Mouse (Mus musculus) embryo, embryonic 11 days (tissue): Measurements from ENCODE around the gene Klhl2.

Experiments
- DNase-seq: peaks from one replicate; pipeline ENCODE4 v3.0.0-alpha.2; 2015

Klhl2 gene

DNA sequence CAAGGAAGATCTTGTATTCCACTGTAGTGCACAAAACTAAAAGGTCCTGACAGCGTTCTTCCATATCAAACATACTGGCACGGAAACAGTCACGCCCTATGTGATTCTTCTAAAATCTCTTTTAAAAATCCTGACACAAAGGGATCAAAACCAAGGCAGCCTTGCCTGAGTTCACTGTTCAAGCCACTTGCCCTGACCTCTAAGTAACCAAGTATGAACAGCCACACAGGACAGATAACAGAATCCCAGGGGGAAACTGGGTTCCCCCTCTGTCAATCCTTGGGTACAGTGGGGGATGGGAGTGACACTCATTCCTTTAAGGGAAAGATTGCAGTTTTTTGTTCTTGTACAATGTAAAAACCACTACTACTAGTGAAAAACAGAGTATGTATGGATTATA is 19.9 kb downstream of the Klhl2 start:
- no peak for DNase-seq

- DNase-seq = no peak
These were observed 20.4 kb downstream of the Klhl2 start for GRCm38 (mm10) chr8:64829391-64829790.

GRCm38 (mm10) chr8:64828466-64828865 is 21.4 kb downstream of the Klhl2 start:
- no peak for DNase-seq

DNA sequence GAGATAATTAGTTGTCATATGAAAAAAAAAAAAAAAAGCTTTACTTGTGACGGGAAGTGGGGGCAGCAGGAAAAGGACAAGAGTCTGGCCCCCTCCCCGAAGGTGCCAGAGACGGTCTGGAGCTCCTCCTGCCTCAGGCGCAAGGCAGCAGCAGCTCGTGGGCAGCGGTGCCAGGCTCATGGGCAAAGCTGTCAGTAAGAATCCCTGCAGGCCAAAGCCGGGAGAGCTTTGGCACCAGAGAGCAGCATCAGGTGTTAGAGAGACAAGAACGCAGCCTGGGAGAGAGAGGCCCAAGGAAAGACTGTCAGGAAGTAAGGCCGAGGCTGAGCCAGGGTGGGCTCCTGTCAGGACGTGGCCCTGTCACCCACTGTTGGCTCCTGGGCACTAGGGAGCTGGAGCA is 22.5 kb downstream of the Klhl2 start:
- DNase-seq = no peak

DNA sequence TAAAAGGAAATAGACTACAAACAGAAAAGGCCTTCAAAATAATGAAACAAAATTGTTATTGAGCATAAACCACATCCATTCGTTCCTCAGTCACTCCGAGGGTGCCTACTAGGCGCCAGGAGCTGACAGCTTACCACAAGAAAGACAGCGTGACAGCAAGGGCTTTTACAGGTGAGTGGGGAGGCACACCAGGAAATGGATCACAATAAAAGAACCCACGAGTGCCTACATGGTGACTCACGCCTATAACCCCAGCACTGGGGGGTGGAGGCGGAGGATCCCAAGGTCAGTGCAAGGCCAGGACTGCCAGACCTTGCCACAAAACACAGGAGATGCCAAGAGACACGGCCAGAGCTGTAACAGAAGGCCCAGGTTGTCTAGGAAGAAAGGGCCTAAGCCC is 23.4 kb downstream of the Klhl2 start:
- DNase-seq = no peak

DNA sequence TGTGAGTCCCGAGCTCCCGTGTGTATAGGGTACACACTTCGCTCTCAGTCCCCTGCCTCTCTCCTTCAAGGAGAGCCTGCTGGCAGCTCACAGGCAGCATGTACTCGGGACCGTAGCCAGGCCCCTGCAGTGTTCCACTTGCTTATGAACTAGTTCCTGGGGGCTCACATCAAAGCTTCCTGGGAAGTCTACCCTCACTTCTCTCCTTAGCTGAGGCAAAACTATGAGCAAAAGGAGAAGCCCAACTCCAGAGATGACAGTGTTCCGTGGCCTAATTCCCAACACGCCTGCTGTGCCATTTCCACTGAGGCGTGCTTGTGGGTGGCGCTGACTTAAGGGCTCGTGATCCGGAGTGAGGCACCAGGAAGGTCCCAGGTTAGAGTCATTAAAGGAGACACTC is 25.9 kb downstream of the Klhl2 start:
- DNase-seq = no peak

DNA sequence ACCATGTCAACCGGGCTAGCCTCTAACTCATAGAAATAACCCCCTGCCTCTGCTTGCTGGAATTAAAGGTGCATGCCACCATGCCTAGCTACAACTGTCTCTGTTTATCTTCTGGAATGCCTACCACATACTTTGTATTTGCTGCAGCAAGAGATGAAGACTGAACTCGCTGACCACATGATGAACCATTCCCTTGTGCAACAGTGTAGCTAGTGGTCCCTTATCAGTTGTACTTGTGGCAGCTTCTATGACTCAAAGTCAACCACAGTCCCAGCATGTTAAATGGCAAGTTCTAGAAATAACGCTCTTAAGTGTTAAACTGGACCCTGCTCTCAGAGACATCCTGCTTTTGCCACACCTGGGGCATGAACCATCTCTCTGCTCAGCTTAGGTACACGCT is 28.9 kb downstream of the Klhl2 start:
- DNase-seq = no peak

DNA sequence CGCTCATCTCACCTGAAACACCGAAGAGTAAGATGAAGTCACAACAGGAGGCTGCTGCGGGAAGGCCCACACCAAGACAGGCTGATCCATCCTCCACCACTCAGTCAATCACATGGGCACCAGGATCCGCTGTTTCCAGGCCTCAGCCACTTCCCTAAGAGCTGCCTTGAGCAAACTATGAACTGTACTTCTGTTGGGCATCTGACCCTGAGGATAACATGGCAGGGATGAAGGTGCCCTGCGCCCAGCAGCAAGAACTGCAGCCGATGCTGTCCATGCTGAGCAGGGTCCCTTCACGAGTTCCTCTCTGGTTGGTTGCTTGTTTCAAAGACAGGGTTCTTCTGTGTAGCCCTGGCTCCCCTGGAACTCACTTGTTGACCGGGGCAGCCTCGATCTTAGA is 38.0 kb downstream of the Klhl2 start:
- DNase-seq = no peak

GRCm38 (mm10) chr8:64811083-64811482 is 38.7 kb downstream of the Klhl2 start:
- no peak for DNase-seq

DNA sequence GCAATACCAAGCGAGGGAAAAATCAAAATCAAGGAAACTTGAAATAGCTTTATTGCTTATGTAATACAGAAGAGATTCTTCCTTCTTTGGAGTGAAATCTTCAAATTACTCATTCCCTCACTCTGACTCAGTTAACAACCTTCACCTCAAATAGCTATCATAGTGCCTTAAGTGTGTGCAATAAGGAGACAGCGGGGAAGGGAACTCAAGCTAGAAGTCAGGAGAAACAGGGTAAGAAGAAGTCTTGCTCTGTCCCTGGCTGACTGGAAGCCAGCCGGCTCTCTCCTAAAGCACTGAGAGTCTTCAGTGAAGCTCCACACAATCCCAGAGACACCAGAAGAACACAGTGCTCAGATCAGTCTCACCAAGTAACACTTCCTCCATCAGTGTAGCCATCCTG is 43.3 kb downstream of the Klhl2 start:
- DNase-seq = no peak

GRCm38 (mm10) chr8:64804971-64805370 is 44.8 kb downstream of the Klhl2 start:
- DNase-seq = no peak

DNA sequence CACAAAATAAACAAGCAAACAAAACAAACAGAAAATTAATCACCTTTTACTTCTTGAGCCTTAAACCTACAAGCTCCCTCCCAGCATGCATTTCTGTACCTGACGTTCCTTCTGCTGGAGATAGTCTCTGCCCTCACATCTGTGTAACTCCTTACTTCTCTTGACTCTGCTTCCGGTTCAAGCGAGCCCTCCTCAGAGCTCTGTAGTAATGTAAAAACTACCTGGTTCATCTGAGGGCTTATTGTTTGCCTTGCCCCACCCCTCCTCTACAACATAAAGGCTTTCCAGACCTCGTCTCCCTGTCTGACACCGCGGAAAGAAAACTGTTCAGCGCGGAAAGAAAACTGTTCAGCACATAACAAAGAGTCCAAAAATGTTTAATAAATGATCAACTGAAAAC is 50.5 kb downstream of the Klhl2 start:
- DNase-seq = no peak

- no peak for DNase-seq
These were observed 51.3 kb downstream of the Klhl2 start for GRCm38 (mm10) chr8:64798503-64798902.

- DNase-seq = no peak
These were observed 52.1 kb downstream of the Klhl2 start for GRCm38 (mm10) chr8:64797751-64798150.

DNA sequence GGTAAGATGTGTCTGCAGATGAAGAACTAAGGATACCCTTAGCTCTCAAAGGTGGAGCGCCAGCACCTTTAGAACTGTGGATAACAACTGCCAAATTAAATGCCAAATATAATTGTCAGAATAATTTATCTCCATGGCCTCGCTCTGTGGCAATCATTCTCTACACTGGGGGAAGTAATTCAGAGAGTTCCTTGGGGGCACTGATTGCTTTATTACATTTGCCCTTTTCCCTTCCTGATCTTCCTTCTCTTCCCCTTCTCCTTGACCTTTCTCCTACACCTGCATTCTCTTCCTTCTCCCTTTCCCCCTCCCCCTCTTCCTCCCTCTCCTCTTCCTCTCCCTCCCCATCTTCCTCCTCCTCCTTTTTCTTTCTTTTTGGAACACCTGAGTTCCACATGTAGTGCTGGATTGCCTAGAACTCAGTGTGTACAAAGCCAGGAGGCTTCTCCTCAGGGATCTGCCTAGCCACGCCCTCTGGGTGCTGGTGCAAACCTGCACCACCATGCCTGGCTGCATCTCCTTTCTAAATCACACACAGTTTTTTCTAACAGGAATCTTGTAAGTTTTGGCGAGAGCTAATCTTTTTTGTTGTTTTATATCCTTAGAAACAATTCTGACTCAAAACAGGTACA is 58.5 kb downstream of the Klhl2 start:
- no peak for DNase-seq

- DNase-seq = no peak
These were observed 59.4 kb downstream of the Klhl2 start for GRCm38 (mm10) chr8:64790418-64790817.

DNA sequence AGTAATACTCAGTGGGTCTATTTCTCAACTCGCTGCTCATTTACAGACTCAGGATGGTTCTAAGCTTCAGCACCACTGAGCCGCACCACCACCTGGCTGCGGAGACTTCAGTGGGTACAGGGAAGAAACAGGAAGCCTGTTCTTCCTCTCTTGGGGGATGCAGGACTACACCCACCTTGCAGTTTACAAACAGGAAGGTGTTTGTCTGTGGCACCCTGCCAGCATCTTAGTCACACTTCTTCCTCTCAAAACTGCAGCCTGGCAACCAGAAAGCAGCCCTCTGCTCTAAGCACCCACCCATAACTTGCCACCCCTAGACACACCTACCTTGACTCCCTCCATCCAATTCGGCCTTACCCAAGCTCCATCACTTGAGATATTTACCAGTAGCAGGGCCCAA is 61.1 kb downstream of the Klhl2 start:
- no peak for DNase-seq

GRCm38 (mm10) chr8:64786801-64787200 is 63.0 kb downstream of the Klhl2 start:
- no peak for DNase-seq

- no peak for DNase-seq
These were observed 65.6 kb downstream of the Klhl2 start for GRCm38 (mm10) chr8:64784235-64784634.

DNA sequence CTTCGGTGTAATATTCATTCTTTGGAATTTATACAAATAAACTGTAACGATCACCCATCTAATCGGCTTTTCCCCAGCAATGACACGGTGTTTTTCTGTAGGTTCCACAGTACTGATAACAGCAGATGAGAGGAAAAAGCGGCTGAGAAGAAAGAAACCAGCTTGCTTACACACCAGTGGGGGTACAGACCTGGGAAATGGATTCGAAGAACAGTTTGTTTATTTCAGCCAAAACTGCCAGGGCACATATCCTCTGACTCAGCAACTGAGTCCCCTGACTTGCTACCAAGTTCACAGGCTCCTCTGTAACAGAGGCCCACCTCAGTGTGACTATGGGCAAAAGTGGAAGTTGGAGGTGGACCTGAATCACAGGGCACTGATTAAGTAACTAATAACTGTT is 67.9 kb downstream of the Klhl2 start:
- no peak for DNase-seq

GRCm38 (mm10) chr8:64777925-64778324 is 71.9 kb downstream of the Klhl2 start:
- DNase-seq = peak; percentile 4

GRCm38 (mm10) chr8:64774136-64774535 is 75.7 kb downstream of the Klhl2 start:
- DNase-seq = no peak

DNA sequence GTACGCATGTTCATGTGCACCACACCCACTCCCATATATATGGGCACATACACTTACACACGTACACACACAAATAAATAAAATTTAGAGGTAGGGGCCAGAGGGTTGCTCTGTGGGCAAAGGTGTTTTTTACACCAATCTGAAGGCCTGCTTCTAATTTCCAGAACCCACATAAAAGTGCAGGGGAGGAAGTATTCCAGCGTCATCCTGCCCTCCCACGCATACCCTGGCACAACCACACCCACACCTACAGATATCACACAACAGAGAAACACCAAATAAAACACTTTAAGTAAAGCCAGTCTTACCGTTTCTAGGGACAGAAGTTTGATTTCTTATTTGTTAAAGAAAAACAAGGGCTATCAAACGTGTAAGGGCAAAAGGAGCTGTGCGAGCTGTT is 79.0 kb downstream of the Klhl2 start:
- no peak for DNase-seq

- no peak for DNase-seq
These were observed 80.2 kb downstream of the Klhl2 start for GRCm38 (mm10) chr8:64769586-64769985.

DNA sequence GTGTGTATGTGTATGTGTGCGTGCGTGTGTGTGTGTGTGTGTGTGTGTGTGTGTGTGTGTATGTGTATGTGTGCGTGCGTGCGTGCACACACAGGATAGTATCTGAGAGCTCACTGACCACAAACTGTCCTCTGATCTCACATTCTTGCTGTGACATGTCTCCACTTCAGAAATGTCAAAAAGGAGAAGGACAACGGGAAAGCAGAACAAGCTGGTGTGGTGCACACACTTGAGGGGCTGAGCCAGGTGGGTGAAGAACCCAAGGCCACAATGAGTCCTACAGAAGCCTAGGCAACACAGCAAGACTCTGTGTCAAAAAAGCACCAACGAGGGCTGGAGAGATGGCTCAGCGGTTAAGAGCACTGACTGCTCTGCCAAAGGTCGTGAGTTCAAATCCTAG is 81.2 kb downstream of the Klhl2 start:
- DNase-seq = no peak

- no peak for DNase-seq
These were observed 82.8 kb downstream of the Klhl2 start for GRCm38 (mm10) chr8:64767047-64767446.
